Mouse (Mus musculus) C2C12 (cell line): ENCODE measurements around the gene Mpp1. TPM values are rescaled to one million over a fixed set of nuclear protein-coding genes. Genes with fewer than 3 reads are reported as not detected.

Experiments used
- H3K27me3 ChIP-seq: one replicate; pipeline ENCODE4 v1.6.1; 2011; ENCODE audit not compliant: control insufficient read depth, insufficient read depth, insufficient read length
- H3K36me3 ChIP-seq: one replicate; pipeline ENCODE4 v1.6.1; 2011; ENCODE audit not compliant: control insufficient read depth, insufficient read depth
- H3K4me3 ChIP-seq: one replicate; pipeline ENCODE4 v1.5.1; 2011; ENCODE audit warnings: mild to moderate bottlenecking, control low read depth; ENCODE audit not compliant: poor library complexity, insufficient read depth, severe bottlenecking
- H3K79me2 ChIP-seq: one replicate; pipeline ENCODE4 v1.6.1; 2011; ENCODE audit not compliant: control insufficient read depth, insufficient read depth
- H3K79me3 ChIP-seq: one replicate; pipeline ENCODE4 v1.6.1; 2011; ENCODE audit warnings: low read depth, control low read depth
- H3ac ChIP-seq: one replicate; pipeline ENCODE3; 2011; ENCODE audit warnings: low read depth; ENCODE audit not compliant: control insufficient read depth, insufficient read length
- CEBPB ChIP-seq: IDR thresholded peaks from one replicate; pipeline ENCODE4 v1.6.1; 2011; ENCODE audit warnings: low read depth, mild to moderate bottlenecking, control low read depth, moderate library complexity
- CTCF ChIP-seq: IDR thresholded peaks from one replicate; pipeline ENCODE4 v1.5.1; 2011; ENCODE audit not compliant: control insufficient read depth, insufficient read depth, insufficient read length
- FOSL1 ChIP-seq: IDR thresholded peaks from one replicate; pipeline ENCODE4 v1.8.0; 2011; ENCODE audit warnings: mild to moderate bottlenecking, low read length; ENCODE audit not compliant: poor library complexity, insufficient read depth, severe bottlenecking
- MAX ChIP-seq: IDR thresholded peaks from one replicate; pipeline ENCODE4 v1.6.1; 2011; ENCODE audit warnings: mild to moderate bottlenecking, control low read depth
- MYOD1 ChIP-seq: IDR thresholded peaks from one replicate; pipeline ENCODE4 v1.6.1; 2011; ENCODE audit warnings: low read depth; ENCODE audit not compliant: control insufficient read depth, insufficient read length
- MYOG ChIP-seq: IDR thresholded peaks from one replicate; pipeline ENCODE4 v1.6.1; 2011; ENCODE audit not compliant: control insufficient read depth, insufficient read length; ENCODE audit errors: extremely low read depth
- USF1 ChIP-seq: IDR thresholded peaks from one replicate; pipeline ENCODE4 v1.6.1; 2011; ENCODE audit warnings: low read depth, mild to moderate bottlenecking, control low read depth, moderate library complexity
- polyA plus RNA-seq: library from polyadenylated mRNA; unstranded; fragments of >200 nt; fragmentation: generic; extraction: Trizol; gene quantifications from one replicate; pipeline ENCODE4 v1.2.1, GENCODE M21; 2012; ENCODE audit warnings: missing spikeins

Gene Mpp1
- polyA plus RNA-seq, 1 experiment, result 35.5 TPM

GRCm38 (mm10) chrX:75138182-75138581, 7.4 kb upstream of the Mpp1 start:
- TF ChIP-seq CTCF (no peak), MYOD1 (no peak), FOSL1 (no peak), CEBPB (no peak), MAX (no peak), MYOG (no peak), USF1 (no peak)
- Histone ChIP-seq H3K27me3 (no peaks in the 10 kb centered on the region), H3ac (no peak overlapping the region), H3K4me3 (no peak overlapping the region), H3K79me2 (no peaks in the 10 kb centered on the region), H3K79me3 (no peaks in the 10 kb centered on the region), H3K36me3 (no peaks in the 10 kb centered on the region)

GRCm38 (mm10) chrX:75137729-75138128, 6.9 kb upstream of the Mpp1 start:
- H3K4me3 ChIP-seq, result no peak overlapping the region
- H3K79me3 ChIP-seq, result no peaks in the 10 kb centered on the region
- no peaks in the 10 kb centered on the region for H3K36me3 ChIP-seq
- TF ChIP-seq CTCF (no peak), USF1 (no peak), FOSL1 (no peak), CEBPB (no peak), MYOG (no peak), MYOD1 (no peak), MAX (no peak)
- no peaks in the 10 kb centered on the region for H3K79me2 ChIP-seq
- H3K27me3 ChIP-seq, result no peaks in the 10 kb centered on the region
- no peak overlapping the region for H3ac ChIP-seq

DNA sequence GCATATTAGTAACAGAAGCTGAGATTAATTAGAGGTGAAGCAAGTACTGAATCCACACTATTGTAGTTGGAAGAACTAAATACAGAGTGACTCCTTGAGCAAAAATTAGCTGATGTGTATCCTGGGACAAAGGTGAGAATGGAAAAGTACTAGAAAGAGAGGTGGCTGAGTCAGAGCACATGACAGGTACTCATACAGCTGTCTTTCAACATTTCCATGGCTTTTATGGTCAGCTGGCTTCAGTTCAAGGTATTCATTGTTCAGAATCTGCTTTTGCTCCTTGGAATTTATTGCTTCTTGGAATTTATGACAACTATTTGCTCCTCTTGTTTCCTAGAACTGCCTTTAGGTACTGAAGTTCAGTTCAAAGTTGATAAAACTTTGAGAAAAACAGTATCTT, 6.1 kb upstream of the Mpp1 start:
- Histone ChIP-seq H3K79me2 (no peaks in the 10 kb centered on the region), H3K36me3 (no peaks in the 10 kb centered on the region), H3ac (no peak overlapping the region), H3K27me3 (no peaks in the 10 kb centered on the region), H3K4me3 (no peak overlapping the region), H3K79me3 (no peaks in the 10 kb centered on the region)
- TF ChIP-seq CEBPB (no peak), MYOG (no peak), MYOD1 (no peak), FOSL1 (no peak), USF1 (no peak), CTCF (no peak), MAX (no peak)

DNA sequence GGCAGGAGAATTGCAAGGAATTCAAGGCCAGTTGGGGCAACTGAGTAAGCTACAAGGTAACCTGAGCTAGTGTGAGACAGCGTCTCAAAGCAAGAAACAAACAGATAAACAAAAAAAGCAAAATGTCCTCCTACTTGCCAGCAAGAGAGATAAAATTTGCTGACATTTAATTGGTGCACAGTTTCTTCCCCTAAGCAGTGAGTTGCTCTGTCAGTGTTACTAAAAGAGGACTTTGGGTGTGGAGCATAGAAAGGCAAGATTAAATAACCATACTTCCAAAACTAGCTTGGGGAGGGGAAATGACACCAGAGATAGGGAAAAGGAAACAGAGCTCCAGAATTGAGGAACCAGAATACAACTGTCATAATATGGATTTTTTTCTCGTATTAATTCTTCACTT, 1.3 kb downstream of the Mpp1 start:
- no peak overlapping the region for H3ac ChIP-seq
- H3K4me3 ChIP-seq, result no peak overlapping the region
- peaks cover 5% of the 10 kb centered on the region for H3K36me3 ChIP-seq
- H3K79me2 ChIP-seq, result peaks cover 34% of the 10 kb centered on the region
- peaks cover 12% of the 10 kb centered on the region for H3K79me3 ChIP-seq
- H3K27me3 ChIP-seq, result no peaks in the 10 kb centered on the region
- TF ChIP-seq MYOD1 (no peak), MAX (no peak), CTCF (no peak), FOSL1 (no peak), USF1 (no peak), MYOG (no peak)

DNA sequence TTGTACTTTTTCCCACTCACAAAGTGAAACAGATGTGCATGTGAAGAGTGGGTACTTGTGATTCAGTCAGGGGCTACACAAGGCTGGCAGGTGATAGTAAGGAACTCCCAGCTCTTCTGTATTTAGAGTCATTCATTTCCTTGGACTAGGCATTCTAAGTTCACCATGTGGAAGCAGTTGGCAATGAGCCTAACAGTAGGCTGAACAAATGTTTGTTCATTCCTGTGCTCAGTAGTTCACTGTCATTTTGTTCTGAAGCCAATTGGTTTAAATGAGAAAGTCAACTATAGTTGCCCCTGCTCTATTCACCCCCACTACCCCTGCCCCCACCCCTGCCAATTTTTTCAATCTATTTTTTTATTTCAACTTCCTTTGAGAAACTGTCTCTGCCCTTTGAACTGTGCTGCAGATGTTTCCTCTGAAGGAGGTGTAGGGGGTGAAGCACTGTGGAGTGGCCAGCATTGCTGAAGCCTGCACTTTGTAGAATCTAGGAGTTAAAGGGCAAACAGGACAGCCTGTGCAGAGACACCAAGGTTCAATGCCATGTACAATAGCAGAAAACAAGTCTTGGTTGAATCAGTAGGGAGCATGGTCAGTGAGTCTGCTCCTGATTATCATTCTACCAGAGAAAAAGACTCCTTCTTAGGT, 2.4 kb downstream of the Mpp1 start:
- Histone ChIP-seq H3K4me3 (no peak overlapping the region), H3ac (no peak overlapping the region), H3K79me3 (peaks cover 12% of the 10 kb centered on the region), H3K27me3 (no peaks in the 10 kb centered on the region), H3K36me3 (peaks cover 10% of the 10 kb centered on the region), H3K79me2 (peaks cover 34% of the 10 kb centered on the region)
- TF ChIP-seq CTCF, result no peak
- no peak for TF ChIP-seq FOSL1
- TF ChIP-seq USF1, result no peak
- no peak for TF ChIP-seq MYOG
- TF ChIP-seq CEBPB, result no peak
- TF ChIP-seq MYOD1, result no peak
- TF ChIP-seq MAX, result no peak
